Mouse (Mus musculus) left cerebral cortex, postnatal 4 days (tissue): Measurements from ENCODE around the gene Limch1. TPM values are rescaled to one million over a fixed set of nuclear protein-coding genes. Genes with fewer than 3 reads are reported as not detected.

Experiments
- DNase-seq: peaks from one replicate; pipeline ENCODE4 v3.0.0-alpha.2; 2022
- intact Hi-C: fragments of 180-260 bp; cut with DNase I; formaldehyde crosslinking; loops from one replicate; pipeline ENCODE4 v1.15.1; 2025
- total RNA-seq, 2 experiments: library from RNA; stranded (reverse); gene quantifications; 2 replicates each; pipeline ENCODE4 v1.2.3; 2021

Gene Limch1
- total RNA-seq, 2 experiments from 2014 or later, result 203 to 223 TPM

DNA sequence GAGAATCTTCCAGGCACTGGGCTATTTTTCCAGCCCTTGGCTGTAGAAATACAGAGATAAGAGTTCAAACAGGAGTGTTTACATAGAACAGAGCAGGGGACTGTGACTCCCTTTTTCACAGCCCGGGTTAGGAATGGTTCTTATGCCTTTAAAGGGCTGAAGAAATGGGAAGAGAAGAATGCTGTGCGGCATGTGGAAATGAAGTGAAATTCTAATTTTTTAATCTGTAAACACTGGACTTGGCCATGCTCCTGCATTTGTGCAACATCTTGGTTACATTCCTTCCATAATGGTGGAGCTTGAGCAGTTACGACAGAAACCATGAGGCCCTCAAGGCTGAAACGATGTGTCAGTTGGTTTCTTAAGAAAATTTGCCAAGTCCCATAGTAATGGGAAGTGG, 165.4 kb downstream of the Limch1 start:
- no peak for DNase-seq
- intact Hi-C loops, result no loop called here

GRCm38 (mm10) chr5:66913791-66914190, 168.2 kb downstream of the Limch1 start:
- no peak for DNase-seq
- intact Hi-C loops, result no loop called here

DNA sequence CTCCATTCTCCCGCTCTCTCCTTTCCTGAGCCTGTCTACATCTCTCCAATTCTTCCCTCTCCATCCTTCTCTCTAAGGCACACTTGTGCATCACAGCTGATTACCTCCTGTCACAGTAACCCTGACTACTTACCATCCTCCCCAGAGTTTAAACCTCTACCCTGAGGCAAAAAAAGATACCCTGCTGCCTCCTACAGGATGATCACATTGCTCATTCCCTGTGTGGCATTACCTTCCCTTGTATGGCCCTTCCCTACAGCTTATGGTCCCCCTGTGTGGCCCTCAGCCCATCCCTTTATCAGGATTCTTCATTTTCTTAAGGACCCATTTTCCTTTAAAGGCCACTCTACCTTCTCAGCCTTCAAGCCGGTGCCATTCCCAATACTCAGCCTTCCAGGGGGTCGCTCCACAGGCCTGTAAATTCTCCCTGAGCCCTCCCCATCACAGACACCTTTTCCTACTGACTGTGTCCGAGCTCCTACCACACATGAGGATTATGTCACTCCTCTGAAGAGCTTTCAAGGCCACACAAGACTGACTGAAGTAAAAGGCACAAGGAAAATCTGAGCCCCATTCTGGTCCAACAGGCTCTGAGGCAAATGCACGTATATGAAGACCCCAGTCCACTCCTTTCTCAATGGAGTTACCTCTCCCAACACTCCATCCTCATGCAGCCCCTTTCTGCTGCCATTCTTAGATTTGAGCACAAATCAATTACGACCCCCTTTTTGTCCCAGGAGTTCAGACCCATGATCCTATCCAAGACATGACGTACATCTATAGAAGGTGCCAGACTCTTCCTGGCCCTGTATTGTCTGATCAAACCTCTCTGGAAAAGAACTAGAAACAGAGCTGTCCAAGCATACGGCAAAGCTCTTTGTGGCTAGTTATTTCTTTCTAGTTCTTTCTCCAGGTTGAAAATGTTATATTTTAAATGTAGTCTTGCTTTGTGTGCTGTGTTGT, 172.0 kb downstream of the Limch1 start:
- no peak for DNase-seq
- intact Hi-C loops, result no loop called here

DNA sequence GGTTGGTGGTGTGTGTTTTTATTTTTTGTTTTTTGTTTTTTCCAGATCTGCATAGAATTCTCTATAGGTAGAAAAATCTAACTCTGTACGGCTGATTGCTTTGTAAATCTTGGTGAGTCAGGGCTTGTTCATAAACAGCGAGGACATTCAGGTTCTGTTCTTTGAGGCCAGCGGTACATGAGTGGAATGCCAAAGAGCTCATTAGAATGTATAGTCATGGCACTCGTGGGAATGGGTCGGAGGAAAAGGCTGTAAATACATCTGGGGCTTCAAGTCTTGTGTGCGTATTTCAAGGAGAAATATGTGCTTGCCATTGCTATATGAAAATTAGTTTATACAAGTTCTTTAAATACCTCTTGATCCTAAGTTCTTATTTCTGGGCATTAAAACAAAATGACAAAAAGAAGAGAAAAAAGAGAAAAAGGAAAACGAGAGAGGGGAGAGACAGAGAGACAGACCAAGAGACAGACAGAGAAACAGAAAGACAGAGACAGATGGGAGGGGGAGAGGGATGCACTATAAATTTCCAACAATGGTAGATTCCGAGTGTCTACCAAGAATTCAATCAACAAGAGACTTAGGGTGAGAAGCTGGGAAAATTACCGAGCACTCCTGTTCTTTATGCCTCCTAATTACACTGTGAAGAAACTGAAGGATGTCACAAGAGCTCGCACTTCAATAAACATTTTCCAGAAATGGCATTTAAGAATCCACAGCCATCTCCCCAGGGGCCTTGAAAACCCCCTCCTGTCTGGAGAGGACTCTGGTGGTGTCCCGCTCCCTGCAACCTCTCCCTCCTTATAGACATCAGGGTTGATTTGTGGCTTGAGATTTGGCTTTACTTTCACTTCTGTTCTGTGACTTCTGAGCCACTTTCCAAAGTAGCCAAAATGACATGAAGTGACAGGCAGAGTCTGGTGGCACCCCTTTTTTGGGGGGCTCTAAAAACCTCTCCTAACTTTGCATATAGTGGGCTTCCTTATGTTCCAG, 173.0 kb downstream of the Limch1 start:
- DNase-seq, result no peak
- intact Hi-C loops, result no loop called here

- intact Hi-C loops, result no loop called here
- DNase-seq, result no peak
Observed at GRCm38 (mm10) chr5:66922582-66922981, 177.0 kb downstream of the Limch1 start.

DNA sequence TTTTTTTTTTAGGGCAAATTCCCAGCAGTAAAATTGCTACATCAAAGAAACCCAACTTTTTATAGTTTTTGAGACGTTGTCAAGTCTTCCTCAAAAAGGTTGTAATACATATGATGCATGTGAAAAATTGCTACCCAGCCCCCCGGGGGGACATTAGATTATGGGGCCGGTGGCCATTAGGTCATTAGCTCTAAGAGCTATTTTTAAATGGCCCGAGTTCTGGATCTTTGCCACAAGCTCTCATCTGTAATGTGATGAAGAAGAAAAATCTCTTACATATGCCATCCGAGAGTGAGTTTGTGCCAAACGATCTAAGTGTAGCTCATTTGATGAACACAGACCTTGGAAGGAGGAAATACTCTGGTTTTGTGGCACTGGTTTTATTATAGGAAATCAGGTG, 183.7 kb downstream of the Limch1 start:
- intact Hi-C loops, result no loop called here

DNA sequence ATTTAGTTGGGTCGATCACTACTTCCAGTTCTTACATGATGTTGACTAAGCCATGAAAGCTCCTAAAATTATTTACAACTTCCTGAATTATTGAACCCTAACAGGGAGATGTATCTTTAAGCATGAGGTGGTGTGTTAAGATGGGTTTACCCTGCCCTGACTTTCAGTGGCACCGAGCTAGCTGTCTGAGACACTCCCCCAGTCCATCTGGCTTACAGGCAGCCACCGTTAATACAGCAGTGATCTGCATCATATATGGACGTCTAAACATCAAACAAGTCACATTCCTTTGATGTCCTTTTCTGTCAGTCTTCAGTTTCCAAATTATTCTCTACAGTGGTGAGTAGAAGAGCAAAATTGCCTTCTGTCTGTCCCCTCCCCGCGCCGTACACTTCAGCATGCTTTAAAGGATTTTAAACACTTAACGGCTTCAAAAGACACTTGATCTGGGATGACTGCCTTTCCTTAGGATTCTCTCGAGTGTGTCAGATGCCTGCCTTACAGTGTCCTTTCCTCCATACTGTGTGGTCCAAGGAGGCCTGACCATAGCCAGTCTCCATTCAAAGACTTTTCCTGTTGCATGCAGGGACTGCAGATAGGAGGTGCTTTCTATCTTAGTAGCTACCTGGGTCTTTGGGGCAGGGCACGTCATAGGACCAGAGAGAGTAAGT, 187.6 kb downstream of the Limch1 start:
- intact Hi-C loops, result no loop called here
- no peak for DNase-seq

More for the DNA sequence above, 183.7 kb downstream of the Limch1 start:
- DNase-seq, result peak; percentile 17

GRCm38 (mm10) chr5:66934585-66934984, 189.0 kb downstream of the Limch1 start:
- intact Hi-C loops, result no loop called here

DNA sequence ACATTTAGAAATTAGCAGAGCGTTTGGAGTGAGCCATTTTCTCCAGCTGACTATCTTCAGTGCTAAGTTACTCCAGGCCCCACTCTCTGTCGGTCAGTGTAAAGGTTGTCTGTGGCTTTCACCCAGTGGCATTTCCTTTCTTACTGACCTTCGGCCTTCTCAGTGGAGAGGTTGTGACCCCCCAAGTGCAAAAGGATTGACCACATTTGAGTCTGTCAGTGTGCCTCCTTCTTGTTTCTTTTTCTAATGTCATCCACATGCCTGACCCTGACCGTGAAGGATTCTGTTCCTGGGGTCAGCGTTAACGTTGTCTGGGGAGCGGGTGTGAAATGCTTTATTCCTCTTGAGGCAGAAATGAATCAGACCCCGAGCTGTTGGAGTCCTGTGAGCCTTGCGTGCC, 191.7 kb downstream of the Limch1 start:
- intact Hi-C loops, result no loop called here

More at GRCm38 (mm10) chr5:66934585-66934984, 189.0 kb downstream of the Limch1 start:
- DNase-seq, result no peak

DNA sequence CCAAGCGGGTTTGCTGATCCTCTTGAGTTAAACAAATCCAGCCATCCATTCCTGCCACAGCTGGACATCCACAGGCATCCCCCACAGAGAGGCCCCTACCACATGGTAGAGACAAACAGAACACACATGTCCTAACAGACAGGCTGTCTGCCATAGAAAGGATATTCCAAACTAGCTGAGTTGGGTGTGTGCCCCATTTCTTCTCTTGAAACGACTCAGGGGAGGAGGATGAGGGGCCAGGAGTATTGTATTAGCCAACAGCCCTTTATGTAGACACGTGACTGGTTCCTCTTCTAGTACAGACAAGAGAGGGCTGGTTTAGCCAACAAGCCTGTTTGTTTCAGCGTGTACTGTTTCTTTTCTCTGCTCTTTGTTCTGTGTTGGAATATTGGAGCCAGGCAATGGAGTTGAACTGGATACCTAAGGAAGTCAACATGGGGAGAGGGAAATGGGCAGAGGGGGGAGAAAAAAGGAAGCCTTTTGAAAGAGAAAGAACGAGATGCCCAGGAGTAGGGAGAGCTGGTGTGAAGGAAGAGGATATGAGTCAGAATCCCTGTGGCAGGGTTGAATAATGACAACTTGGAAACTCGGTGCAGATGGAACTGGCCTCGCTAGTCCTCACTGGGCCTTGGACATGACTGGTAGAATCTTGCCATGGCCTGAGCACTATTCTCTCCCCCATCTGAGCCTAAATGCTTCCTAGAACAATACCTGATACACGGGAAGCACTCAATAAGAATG, 196.3 kb downstream of the Limch1 start:
- intact Hi-C loops, result no loop called here
- no peak for DNase-seq

More for the DNA sequence above, 191.7 kb downstream of the Limch1 start:
- DNase-seq, result no peak

GRCm38 (mm10) chr5:66942922-66943321, 197.3 kb downstream of the Limch1 start:
- no peak for DNase-seq
- intact Hi-C loops, result no loop called here

DNA sequence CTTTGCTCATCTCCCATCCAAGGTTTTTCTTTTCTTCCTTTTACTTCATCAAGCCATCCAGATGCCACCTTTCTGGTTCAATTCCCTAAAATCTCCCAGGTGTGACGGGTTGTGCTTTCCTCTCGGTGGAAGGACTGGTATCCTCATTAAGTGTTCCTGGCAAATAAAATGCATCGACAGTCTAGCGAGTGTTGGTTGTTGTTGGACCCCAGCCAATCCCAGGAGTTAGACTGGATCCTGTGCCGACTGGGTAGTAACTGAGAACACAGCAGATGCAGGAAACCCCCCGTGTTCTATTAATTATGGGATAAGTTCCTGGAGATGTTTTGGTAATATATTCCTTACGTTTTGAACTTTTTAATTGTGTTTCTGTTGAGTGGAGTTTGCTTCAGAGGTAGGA, 197.9 kb downstream of the Limch1 start:
- intact Hi-C loops, result no loop called here
- peak; percentile 45 for DNase-seq

DNA sequence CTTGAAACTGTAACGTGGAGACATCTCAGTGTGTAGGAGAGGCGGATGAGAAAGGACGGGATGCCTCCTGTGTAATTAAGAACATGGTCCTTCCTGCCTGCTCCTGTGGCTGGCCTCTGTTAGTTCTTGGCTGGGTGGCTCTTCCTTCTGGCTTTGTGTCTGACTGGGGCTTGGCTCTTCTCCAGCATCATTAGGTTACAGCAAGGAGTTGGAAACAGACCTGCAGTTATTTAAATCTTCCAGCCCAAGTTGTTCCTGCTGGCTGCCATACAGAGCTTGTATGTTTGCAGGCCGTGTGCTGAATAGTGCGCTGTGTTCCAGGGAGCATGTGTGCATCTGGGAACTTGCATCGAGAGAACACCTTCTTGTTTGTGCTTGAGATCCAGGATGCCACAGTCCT, 202.3 kb downstream of the Limch1 start:
- peak; percentile 64 for DNase-seq
- intact Hi-C loops, result no loop called here

- DNase-seq, result no peak
- intact Hi-C loops, result no loop called here
Observed at GRCm38 (mm10) chr5:66949098-66949692, 203.6 kb downstream of the Limch1 start.

DNA sequence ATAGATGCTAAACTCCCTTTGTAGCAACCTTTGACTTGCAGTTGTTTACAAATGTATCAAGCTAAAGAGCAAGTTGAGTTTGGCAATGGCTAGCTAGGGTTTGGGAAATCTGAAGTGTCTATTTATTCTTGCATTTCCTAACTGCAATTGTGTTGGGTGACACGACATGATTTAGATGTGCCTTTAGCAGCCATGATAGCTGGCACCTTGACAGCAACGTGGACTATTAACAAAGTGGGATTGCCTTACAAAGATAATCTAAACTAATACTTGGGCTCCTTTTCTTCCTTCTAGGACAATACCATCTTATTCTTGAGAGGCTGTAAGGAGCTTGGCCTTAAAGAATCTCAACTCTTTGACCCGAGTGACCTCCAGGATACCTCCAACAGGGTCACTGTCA, 207.7 kb downstream of the Limch1 start:
- intact Hi-C loops, result no loop called here

DNA sequence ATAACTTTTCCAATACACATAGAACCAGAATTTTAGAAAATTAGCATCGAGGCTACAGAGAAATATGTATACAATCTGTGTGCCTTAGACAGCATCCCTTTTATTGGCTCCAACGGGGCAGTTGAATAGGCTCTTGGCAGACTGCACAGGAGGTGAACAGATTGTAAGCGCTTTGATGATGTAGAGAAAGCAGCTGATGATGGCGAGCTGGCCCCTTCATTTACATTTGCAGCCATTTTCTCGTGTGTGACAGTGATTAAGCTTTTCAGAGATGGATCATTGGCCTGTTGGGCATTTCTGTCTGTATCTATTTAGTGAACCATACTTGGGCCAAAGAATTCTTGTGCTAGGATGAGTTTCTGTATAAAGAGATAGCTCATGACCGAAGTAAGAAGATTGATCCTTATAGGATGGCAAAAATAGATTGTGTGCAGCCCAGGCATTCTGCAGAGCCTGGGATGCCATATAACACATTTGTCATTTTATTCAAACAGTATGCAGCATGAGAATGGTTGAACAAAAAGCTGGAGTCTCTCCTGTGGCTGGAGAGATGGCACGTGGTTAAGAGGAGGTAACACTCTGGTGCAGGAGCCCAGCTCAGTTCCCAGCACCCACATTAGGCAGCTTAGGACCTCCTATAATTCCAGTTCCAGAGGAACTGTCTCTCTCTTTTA, 208.5 kb downstream of the Limch1 start:
- DNase-seq, result peak; percentile 56
- intact Hi-C loops, result no loop called here

More for the DNA sequence above, 207.7 kb downstream of the Limch1 start:
- no peak for DNase-seq

GRCm38 (mm10) chr5:66955245-66955644, 209.6 kb downstream of the Limch1 start:
- no peak for DNase-seq
- intact Hi-C loops, result no loop called here

DNA sequence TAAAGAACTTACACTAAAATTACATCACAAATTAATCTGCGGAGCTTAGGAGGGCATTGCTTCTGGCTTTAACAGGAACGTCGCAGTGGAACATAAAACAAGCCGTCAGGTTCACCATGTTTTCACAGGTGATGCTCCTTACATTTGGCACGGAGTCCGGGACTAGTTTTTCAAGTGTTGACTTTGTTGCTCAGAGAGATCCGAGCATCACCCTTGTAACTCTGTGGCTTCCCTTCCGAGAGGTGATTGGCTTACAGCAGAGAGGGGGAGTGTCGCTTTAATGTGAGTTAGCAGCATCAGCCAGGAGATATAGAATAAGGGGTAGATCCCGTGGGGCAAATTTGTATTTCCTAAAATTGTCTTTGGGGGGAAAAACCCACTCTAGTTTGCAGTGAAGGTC, 212.0 kb downstream of the Limch1 start:
- DNase-seq, result no peak
- intact Hi-C loops, result no loop called here

- no peak for DNase-seq
- intact Hi-C loops, result no loop called here
Observed at GRCm38 (mm10) chr5:66958118-66958517, 212.5 kb downstream of the Limch1 start.
